In genomic region chr3:51782191-51782590, GRCm38 (mm10) we compare ENCODE assay signal across 19 mouse cellular contexts.
DNase-seq lines count a peak whose midpoint lies in the region; ATAC-seq and TF ChIP-seq lines count a peak whose summit lies in the region.
"Had no signal": no experiment of that assay in that cellular context is flagged by ENCODE, and none has a peak within 500 bp of the region (broad histone marks: within the 10 kb centered on the region; RNA-seq: fewer than 3 reads in every experiment).

No protein-coding gene starts in this region.

- 90% methylated on average over 10 of the region's 10 CpGs for WGBS in forebrain, embryonic 11.5 days
- 83% methylated on average over 10 of the region's 10 CpGs for whole genome bisulfite sequencing in forebrain, postnatal 0 days
- 88% methylated on average over 10 of the region's 10 CpGs for WGBS in midbrain, embryonic 16.5 days
- 88% methylated on average over 10 of the region's 10 CpGs for WGBS in midbrain, embryonic 14.5 days

- no peak overlapping the region for H3K27ac ChIP-seq in forebrain, embryonic 11.5 days (ENCODE audit: low read depth, low read length)
- no peak overlapping the region for H3K27ac ChIP-seq in forebrain, postnatal 0 days (ENCODE audit: low read depth, low read length)
- H3K27ac ChIP-seq in midbrain, embryonic 16.5 days (ENCODE audit: low read length): no peak overlapping the region
- H3K27ac ChIP-seq in midbrain, embryonic 14.5 days (replicated peaks; ENCODE audit: low read depth, low read length): no peak overlapping the region
- H3K27ac ChIP-seq: limb, embryonic 13.5 days; liver, embryonic 12.5 days had no signal

- ATAC-seq in forebrain, embryonic 11.5 days (replicated peaks; ENCODE audit: low FRiP score): no peak
- no peak for ATAC-seq in forebrain, postnatal 0 days
- ATAC-seq in midbrain, embryonic 16.5 days: no peak
- ATAC-seq in midbrain, embryonic 14.5 days (ENCODE audit: low FRiP score, low TSS enrichment): no peak
- ATAC-seq: liver, embryonic 12.5 days had no signal

- no peaks in the 10 kb centered on the region for H3K9me3 ChIP-seq in forebrain, embryonic 11.5 days (ENCODE audit: control insufficient read depth, low read length)
- H3K9me3 ChIP-seq in forebrain, postnatal 0 days (ENCODE audit: low read length): no peaks in the 10 kb centered on the region
- no peaks in the 10 kb centered on the region for H3K9me3 ChIP-seq in midbrain, embryonic 16.5 days (replicated peaks; ENCODE audit: control insufficient read depth, low read length, poor library complexity, severe bottlenecking)
- no peaks in the 10 kb centered on the region for H3K9me3 ChIP-seq in midbrain, embryonic 14.5 days (ENCODE audit: control insufficient read depth, low read length)
- peaks cover 5% of the 10 kb centered on the region; the same call in 1 of the 2 replicates for H3K9me3 ChIP-seq in megakaryocyte, embryonic 14.5 days
- H3K9me3 ChIP-seq: forebrain, embryonic 10.5 days; limb, embryonic 13.5 days; liver, embryonic 12.5 days had no signal

- DNase-seq in forebrain, embryonic 11.5 days (ENCODE audit: low spot score): peak; percentile 36
- no peak for DNase-seq in forebrain, postnatal 0 days
- DNase-seq in midbrain, embryonic 14.5 days: no peak
- DNase-seq in thymus, postnatal 36 days: peak; percentile 15 to 32
- DNase-seq in right cerebral cortex, postnatal 4 days: no peak
- DNase-seq in ovary, postnatal 36 days (ENCODE audit: low spot score): no peak
- DNase-seq: cerebellum, adult 2 months; cerebellum, postnatal 25 days; gastrocnemius, postnatal 25 days; kidney, adult 18-20 months; layer of hippocampus, adult 9-11 months; lung, adult 18-20 months; lung, postnatal 10 days had no signal

- no peak for TF ChIP-seq CTCF in forebrain, postnatal 0 days (IDR thresholded peaks at IDR 0.05; ENCODE audit: low read depth)

- H3K4me2 ChIP-seq in forebrain, embryonic 11.5 days (ENCODE audit: low read depth, low read length, severe bottlenecking): no peak overlapping the region
- H3K4me2 ChIP-seq in forebrain, postnatal 0 days (ENCODE audit: low read depth): no peak overlapping the region
- no peak overlapping the region for H3K4me2 ChIP-seq in midbrain, embryonic 16.5 days (ENCODE audit: low read length)
- H3K4me2 ChIP-seq in midbrain, embryonic 14.5 days (ENCODE audit: low read length): no peak overlapping the region
- H3K4me2 ChIP-seq: heart, embryonic 11.5 days; limb, embryonic 13.5 days; liver, embryonic 12.5 days had no signal

- peaks cover 12% of the 10 kb centered on the region; the same call in 1 of the 2 replicates for H3K4me1 ChIP-seq in forebrain, embryonic 11.5 days (replicated peaks; ENCODE audit: control insufficient read depth, insufficient read depth, low read length)
- peaks cover 9% of the 10 kb centered on the region; the same call in 1 of the 2 replicates for H3K4me1 ChIP-seq in forebrain, postnatal 0 days (ENCODE audit: insufficient read depth)
- H3K4me1 ChIP-seq in midbrain, embryonic 16.5 days (ENCODE audit: control insufficient read depth, insufficient read depth, low read length): peaks cover 21% of the 10 kb centered on the region
- H3K4me1 ChIP-seq in midbrain, embryonic 14.5 days (ENCODE audit: control insufficient read depth, insufficient read depth, low read length): peaks cover 19% of the 10 kb centered on the region
- peaks cover 43% of the 10 kb centered on the region for H3K4me1 ChIP-seq in megakaryocyte, embryonic 14.5 days

- no peak overlapping the region for H3K4me3 ChIP-seq in forebrain, embryonic 11.5 days (ENCODE audit: low read depth, low read length)
- H3K4me3 ChIP-seq in forebrain, postnatal 0 days (ENCODE audit: low read depth, low read length): no peak overlapping the region
- no peak overlapping the region for H3K4me3 ChIP-seq in midbrain, embryonic 16.5 days (ENCODE audit: low read depth, low read length)
- H3K4me3 ChIP-seq in midbrain, embryonic 14.5 days (replicated peaks; ENCODE audit: low read depth, low read length): no peak overlapping the region
- peak overlapping the region; percentile 64 for H3K4me3 ChIP-seq in megakaryocyte, embryonic 14.5 days (replicated peaks)
- H3K4me3 ChIP-seq: forebrain, embryonic 10.5 days; limb, embryonic 13.5 days; liver, embryonic 12.5 days had no signal

- H3K27me3 ChIP-seq in forebrain, embryonic 11.5 days (ENCODE audit: control insufficient read depth, insufficient read depth, low read length): no peaks in the 10 kb centered on the region
- H3K27me3 ChIP-seq in forebrain, postnatal 0 days (ENCODE audit: insufficient read depth, low read length): no peaks in the 10 kb centered on the region
- H3K27me3 ChIP-seq in midbrain, embryonic 16.5 days (ENCODE audit: control insufficient read depth, insufficient read depth, low read depth, low read length): no peaks in the 10 kb centered on the region
- H3K27me3 ChIP-seq in midbrain, embryonic 14.5 days (ENCODE audit: control insufficient read depth, insufficient read depth, low read length): no peaks in the 10 kb centered on the region
- H3K27me3 ChIP-seq in megakaryocyte, embryonic 14.5 days (replicated peaks): no peaks in the 10 kb centered on the region
- H3K27me3 ChIP-seq: limb, embryonic 13.5 days; liver, embryonic 12.5 days had no signal

- no peaks in the 10 kb centered on the region for H3K36me3 ChIP-seq in forebrain, embryonic 11.5 days (ENCODE audit: control insufficient read depth, insufficient read depth, low read length)
- H3K36me3 ChIP-seq in forebrain, postnatal 0 days (ENCODE audit: insufficient read depth): no peaks in the 10 kb centered on the region
- no peaks in the 10 kb centered on the region for H3K36me3 ChIP-seq in midbrain, embryonic 16.5 days (ENCODE audit: control insufficient read depth, insufficient read depth, low read length)
- H3K36me3 ChIP-seq in midbrain, embryonic 14.5 days (ENCODE audit: control insufficient read depth, insufficient read depth, low read length): no peaks in the 10 kb centered on the region
- H3K36me3 ChIP-seq in megakaryocyte, embryonic 14.5 days (replicated peaks; ENCODE audit: low read length): peaks cover 31% of the 10 kb centered on the region
- H3K36me3 ChIP-seq: forebrain, embryonic 10.5 days; limb, embryonic 13.5 days; liver, embryonic 12.5 days had no signal

- H3K9ac ChIP-seq in forebrain, embryonic 11.5 days (ENCODE audit: low read length): no peak overlapping the region
- no peak overlapping the region for H3K9ac ChIP-seq in forebrain, postnatal 0 days
- 0 out of 2 replicates have a peak overlapping the region, but pooled peaks have one; percentile 20 for H3K9ac ChIP-seq in midbrain, embryonic 16.5 days (ENCODE audit: low read depth, low read length)
- no peak overlapping the region for H3K9ac ChIP-seq in midbrain, embryonic 14.5 days (replicated peaks; ENCODE audit: low read length)
- H3K9ac ChIP-seq: limb, embryonic 13.5 days; liver, embryonic 12.5 days had no signal

Comparison
In these comparisons a context has a peak if more than half of its experiments do, and no peak if none do; other contexts are left out.
1. DNase-seq: peak in forebrain, embryonic 11.5 days (single experiment) and thymus, postnatal 36 days (2 of 2); none in forebrain, postnatal 0 days (single experiment), midbrain, embryonic 14.5 days (single experiment), right cerebral cortex, postnatal 4 days (single experiment) and ovary, postnatal 36 days (single experiment).